Mouse (Mus musculus) thymus, postnatal 14 days (tissue): ENCODE data around the gene Gprasp1.
"Not testable (repeated sequence)": the region's sequence is repeated elsewhere in the genome, so short reads cannot be mapped to it uniquely, and the experiment has no call there.

ENCODE experiments used
- DNase-seq: peaks from one replicate; pipeline ENCODE4 v3.0.0; 2021

Gene Gprasp1

DNA sequence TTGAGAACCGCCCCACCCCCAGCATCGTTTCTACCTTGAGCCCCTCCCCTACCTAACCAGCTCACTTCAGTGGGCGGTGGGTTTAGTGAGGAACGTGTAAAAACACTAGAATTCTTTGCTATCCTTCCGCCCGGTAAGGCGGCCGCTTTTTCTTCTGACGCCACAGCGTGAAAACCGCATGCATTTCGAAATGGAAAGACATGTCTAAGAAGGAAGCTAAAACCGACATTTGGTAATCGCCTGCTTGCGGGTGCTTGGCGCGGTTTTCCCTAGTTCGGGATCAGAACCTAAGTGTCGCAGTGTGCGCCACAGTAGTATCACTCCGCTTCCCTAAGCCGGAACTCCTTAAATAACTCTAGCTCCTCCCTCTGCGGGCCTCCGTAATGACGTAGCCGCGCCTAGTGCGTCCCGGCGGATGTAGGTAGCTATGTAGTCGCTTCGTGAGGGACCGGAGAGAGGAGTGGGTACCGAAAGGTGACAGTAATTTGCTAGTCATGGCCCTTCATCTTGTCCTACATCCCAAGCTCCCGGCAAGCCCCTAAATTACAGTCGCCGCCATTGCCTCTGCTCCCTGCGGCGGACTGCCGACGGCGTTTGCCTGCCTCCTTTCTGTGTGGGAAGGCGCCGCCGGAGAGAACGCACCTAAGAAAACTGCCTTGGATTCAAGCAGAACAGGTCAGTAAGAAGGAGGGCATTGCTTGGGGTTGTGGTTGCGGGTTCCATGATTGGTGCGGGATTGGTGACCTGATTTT lies at the start of gene Gprasp1, which contains the start of gene Armcx5:
Gene Gprasp1, plus strand, starts transcription at position 430 of the 752 bp plus-strand sequence.
Gene Armcx5, plus strand, starts transcription at position 430 of the 752 bp plus-strand sequence.
- DNase-seq: peak; percentile 89

GRCm38 (mm10) chrX:135693633-135694032 lies 48.9 kb upstream of the Gprasp1 start, which contains the start of gene Tcp11x2:
Tcp11x2 (minus strand) TSS chrX:135693790.
- no peak for DNase-seq

DNA sequence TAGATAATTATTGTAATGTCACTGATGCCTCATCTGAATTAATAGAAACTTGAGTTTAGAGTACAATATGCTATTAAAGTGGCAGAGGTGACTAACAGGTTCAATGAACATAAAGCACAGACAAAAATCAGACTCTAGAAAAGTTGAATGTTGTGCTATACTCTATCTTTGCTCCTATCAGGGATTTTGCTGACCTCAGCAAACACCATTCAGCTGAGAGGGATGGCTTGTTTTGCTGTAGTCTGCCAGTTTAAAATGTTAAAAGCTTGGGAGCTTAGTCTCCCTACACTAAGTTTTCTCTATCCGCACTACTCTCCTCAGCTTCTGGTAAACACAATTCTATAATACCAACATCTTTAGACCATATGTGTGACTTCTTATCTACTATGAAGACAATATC lies 39.4 kb upstream of the Gprasp1 start:
- DNase-seq: no peak

DNA sequence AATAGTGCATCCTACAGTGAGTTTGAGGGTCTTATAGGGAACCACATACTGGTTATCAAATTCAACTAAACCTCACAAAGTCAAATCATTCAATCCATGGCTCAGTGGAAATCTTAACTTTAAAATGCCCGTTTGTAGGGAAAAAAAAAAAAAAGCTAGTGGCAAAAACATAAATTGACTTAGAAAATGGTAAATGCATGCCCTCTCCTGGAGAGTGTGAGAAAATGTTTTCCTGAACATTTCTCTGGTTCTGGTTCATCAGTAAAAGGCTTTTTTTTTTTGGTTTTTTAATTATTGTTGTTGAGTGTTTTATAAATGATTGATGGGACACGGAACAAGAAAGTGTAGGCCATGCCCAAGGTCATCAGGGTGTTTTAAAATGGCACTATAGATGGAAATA lies 38.2 kb upstream of the Gprasp1 start:
- DNase-seq: no peak

DNA sequence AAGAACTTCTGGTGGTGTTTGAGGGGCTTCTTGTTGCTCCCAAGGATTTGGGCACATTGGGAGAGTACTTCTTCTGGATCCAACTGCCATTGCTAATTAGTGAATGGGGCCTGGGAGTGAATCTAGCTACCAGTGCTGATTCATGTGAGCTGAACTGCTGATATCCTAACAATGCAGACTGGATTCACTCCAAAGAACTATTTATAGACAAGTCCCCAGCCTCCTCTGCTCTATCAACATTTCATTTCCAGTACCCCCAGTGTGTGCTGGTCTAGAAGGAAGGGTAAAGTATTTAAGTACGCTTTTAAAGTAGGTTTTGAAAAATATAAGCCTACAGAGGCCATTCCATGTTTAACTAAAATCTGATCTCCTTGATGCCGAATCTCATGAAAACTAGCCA lies 29.7 kb upstream of the Gprasp1 start:
- no peak for DNase-seq

DNA sequence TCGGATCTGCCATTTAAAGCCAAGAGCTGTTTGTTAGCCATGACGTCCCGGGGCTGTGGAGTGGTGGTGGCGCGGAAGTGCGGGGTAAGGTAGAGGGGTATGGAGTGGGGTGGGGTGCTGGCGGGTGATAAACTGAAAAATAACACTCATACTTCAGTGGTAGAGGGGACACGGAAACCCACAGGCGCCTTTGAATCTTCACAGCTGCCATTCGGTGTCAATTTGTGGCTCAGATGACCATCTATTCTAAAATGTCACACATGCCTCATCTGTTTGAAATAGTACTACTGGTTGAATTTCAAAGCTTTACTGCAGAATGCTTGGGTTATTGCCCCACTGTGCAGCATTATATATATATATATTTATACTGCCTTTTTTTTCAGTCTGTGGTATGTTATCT lies 17.4 kb upstream of the Gprasp1 start, which contains the start of gene Tmsb15a:
Gene Tmsb15a, minus strand, starts transcription at position 101 of the 400 bp plus-strand sequence.
- DNase-seq: no peak

DNA sequence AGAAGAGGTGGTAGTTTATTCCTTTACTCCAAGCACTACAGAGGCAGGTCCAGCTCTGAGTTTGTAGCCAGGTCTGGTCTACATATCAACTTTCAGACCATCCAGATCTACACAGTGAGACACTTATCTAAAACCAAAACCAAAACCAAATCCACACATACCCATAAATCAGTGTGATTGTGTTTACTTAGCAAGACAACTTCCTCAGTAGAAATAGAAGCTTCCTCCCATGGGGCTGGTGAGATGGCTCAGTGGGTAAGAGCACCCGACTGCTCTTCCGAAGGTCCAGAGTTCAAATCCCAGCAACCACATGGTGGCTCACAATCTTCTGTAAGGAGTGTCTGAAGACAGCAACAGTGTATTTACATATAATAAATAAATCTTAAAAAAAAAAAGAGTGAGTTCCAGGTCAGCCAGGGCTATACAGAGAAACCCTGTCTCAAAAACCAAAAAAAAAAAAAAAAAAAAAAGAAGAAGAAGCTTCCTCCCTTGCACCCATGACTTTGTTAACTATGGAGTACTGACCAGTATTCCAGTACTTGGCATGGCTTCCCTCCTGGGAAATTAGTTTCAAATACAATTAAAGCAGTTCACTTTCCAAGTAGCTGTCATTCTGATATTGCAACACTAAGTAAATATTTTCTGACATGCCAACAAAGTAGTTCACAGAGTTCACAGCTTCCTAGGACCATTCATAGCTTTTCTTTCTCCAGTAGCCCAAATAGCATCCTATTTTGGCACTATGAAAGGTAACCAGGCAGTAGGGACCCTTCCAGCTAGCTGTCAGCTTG lies 3.6 kb upstream of the Gprasp1 start:
- DNase-seq: no peak

DNA sequence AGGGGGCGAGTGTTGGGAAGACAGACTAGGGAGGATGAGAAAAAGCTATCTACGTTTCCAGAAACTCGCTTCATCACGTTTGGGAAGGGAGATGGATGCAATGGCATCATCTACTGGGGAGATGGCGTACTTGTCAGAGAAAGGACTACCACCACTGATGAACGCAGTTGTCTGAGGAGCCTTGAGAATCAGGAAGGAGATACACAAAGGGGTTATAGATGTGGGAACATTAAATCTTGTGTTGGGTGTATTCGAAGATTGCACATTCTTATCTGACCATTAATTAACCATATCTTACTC lies 473 bp downstream of the Gprasp1 start:
- DNase-seq: no peak

DNA sequence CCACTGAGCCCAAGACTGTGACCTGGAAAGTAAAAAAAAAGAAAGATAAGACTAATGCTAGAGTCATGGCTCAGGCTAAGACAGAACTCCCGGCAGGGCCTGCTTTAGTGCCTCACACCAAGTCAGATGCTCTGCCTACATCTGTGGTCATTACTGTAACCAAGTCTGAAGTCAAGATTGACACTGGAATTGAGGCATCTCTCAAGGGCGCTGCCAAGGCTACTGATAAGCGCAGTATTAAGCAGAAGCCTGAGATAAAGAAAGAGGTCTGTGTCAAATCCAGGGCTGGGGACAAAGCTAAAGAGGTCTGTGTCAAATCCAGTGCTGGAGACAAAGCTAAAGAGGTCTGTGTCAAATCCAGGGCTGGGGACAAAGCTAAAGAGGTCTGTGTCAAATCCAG lies 2.8 kb downstream of the Gprasp1 start:
- not testable (repeated sequence) for DNase-seq

- peak; percentile 62 for DNase-seq
Observed at GRCm38 (mm10) chrX:135752832-135753231, 10.3 kb downstream of the Gprasp1 start.

GRCm38 (mm10) chrX:135761707-135762106 lies 19.2 kb downstream of the Gprasp1 start:
- DNase-seq: peak; percentile 5

DNA sequence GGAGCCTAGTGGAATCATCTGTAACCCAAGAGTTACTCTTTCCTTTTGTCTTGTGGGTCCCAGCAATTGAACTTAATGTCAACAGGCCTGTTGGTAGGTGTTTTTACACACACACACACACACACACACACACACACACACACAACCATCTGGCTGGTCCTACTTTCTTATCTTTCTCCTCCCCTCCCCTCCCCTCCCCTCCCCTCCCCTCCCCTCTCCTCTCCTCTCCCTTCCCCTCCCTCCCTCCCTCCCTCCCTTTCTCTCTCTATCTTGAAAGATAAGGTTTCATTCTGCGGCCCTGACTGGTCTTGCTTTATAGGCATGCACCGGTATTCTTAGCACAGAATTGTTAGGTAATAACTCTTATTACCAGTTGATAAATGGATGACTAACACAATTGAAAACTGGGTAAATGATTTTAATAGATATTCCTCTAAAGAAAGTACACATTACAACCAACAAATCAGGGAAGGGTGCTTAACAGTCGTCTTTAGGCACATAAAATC lies 25.6 kb downstream of the Gprasp1 start:
- no peak for DNase-seq

- DNase-seq: no peak
Observed at GRCm38 (mm10) chrX:135768565-135768964, 26.0 kb downstream of the Gprasp1 start.

DNA sequence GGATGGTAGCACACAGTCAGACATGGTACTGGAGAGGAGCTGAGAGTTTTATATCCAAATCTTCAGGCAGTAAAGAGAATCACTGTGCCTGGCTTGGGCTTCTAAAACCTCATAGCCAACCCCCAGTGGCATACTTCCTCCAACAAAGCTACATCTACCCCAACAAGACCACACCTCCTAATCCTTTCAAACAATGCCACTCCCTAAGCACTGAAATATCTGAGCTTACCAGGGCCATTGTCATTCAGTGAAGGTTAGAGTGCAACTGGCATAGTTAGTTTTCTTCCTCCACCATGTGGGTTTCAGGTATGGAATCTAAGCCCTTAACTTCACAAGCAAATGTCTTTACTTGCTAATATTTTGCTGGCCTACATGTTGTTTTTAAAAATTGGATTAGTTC lies 49.0 kb downstream of the Gprasp1 start:
- no peak for DNase-seq

DNA sequence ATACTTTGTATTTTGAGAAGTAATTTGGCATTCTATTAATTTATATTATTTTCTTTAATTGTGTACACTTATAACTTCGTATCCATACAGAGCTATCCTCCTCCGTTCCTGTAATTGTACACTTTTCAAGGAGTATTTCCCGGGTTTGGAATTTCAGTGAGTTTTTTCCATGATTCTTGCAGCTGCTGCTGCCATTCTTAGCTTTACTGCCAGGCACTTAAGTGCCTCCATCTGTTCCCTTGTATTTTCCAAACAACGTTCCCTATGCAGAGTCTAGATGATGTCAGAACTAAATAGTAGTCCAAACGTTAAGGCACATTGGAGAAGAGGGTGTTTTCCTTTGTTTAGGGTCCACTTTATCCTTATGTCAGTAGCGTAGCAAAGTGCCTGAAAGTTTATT lies 49.8 kb downstream of the Gprasp1 start:
- DNase-seq: no peak

GRCm38 (mm10) chrX:135795591-135796304 lies 53.2 kb downstream of the Gprasp1 start:
- DNase-seq: peak; percentile 79

DNA sequence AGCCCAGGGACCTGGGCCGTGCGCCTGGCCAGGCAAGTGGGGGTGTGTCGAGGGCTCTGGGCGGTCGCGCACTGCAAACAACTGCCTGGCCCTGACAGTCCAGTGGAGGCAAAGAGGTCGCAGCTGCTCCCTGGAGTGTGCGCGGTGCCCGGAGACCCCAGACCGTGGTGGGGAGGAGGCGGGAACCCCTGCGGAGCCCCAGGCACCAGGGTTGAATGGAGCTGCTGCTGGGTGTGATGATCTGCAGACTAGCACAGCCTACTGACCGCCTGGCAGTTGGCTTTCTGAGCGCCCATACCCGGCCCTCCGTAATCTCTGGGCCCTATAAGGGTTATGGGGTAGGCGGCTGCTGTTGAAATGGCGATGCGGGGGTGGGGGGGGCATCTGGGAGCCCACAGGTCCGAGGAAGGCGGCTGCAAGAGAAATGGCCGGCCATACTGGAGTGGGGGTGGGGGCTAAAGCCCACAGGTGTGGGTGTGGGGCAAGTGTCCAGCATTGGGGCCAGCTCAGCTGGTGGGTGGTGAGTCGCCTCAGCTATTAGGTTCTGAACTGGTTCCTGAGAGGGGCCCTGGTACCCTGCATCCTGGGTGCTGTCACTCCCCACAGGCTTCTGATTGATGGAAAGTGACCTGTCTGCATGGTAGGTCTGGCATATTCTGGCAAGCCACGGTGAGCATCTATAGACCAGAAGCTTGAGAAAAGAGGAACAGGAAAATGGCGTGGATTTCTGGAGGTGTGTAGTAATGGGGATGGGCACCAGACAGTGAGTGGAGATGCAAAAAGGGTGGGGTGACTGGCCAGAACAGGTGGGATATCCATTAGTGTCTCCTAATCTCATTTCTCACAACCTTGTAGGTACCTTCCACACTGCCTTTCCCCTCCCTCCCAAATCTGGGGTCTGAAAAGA lies 54.0 kb downstream of the Gprasp1 start:
- peak; percentile 18 for DNase-seq

DNA sequence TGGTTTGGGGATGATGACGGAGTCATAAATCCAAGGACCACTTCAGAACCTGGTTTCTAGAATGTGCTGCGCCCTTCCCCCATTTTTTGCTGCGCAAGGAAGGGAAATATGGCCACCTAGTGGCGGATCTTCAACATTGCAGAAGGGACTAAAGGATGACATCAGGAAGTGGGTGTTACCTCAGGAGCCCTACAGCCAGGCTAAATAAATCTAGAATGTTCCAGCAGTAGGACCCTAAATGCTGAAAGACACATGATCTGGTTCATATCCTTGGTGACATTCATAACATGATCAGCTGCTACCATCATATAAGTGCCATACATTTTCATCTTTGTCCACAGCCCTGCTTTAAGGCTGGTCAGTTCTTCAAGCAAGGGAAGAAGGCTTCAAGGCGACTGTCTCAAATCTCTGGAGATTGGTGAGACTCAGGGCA lies 54.7 kb downstream of the Gprasp1 start, which contains the start of gene Bhlhb9:
Gene Bhlhb9, plus strand, starts transcription at position 383 of the 433 bp plus-strand sequence.
- peak; percentile 63 for DNase-seq

- no peak for DNase-seq
Observed at GRCm38 (mm10) chrX:135804149-135804548, 61.6 kb downstream of the Gprasp1 start.

DNA sequence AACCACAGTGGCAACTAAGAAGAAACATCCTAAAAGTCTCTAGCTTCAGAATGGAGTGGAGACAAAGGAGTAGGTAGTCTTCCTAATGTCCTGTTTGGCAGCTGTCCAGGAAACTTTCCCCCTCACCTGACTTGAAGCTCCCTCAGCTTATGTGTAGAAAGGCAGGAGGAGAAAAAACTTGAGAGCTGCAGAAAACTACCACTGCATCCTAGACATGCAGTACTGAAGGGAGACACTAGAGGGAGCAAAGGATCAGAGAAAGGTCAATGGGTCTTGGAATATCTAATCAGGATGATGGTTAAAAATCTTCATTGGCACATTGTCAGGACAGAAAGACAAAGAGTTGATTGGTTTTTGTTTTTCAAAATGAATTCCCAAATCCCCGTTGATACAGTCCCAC lies 63.2 kb downstream of the Gprasp1 start:
- peak; percentile 46 for DNase-seq

- not testable (repeated sequence) for DNase-seq
Observed at GRCm38 (mm10) chrX:135835896-135836295, 93.4 kb downstream of the Gprasp1 start.

- no peak for DNase-seq
Observed at GRCm38 (mm10) chrX:135837896-135838295, 95.4 kb downstream of the Gprasp1 start.
